Comparison of ENCODE assay signal across 10 mouse cellular contexts in the genomic region with DNA sequence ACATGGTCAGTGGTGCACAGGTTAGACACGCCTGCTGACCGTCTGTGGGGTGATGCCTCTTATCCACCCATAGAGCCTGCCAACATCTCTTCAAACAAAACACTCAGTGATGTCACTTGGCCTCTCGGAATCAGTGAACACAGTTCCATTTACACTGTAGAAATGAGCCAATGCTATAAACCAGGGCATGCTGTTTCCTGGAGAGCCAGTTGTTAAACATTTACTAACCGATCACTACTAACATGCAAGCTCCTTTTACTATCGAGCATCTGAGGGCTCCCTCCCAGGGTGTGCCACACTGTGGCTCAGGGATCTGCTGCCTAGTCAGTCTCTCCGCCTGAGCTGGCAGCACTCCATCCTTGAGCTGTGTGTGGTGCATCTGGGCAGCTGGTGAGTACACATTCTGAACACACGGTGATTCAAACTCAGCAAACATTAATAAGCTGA. TPM values are rescaled to one million over a fixed set of nuclear protein-coding genes. Genes with fewer than 3 reads are reported as not detected.
DNase-seq lines count a peak whose midpoint lies in the region; ATAC-seq and TF ChIP-seq lines count a peak whose summit lies in the region.
"Had no signal": no experiment of that assay in that cellular context is flagged by ENCODE, and none has a peak within 500 bp of the region (broad histone marks: within the 10 kb centered on the region; RNA-seq: fewer than 3 reads in every experiment).

No protein-coding gene starts in this region.

- no peak overlapping the region for H3K9ac ChIP-seq in forebrain, embryonic 15.5 days (replicated peaks)
- no peak overlapping the region for H3K9ac ChIP-seq in forebrain, postnatal 0 days
- no peak overlapping the region for H3K9ac ChIP-seq in kidney, embryonic 16.5 days (replicated peaks; ENCODE audit: low read length)
- H3K9ac ChIP-seq in midbrain, embryonic 13.5 days (replicated peaks): no peak overlapping the region
- H3K9ac ChIP-seq in heart, embryonic 11.5 days (ENCODE audit: low read depth, low read length): no peak overlapping the region
- H3K9ac ChIP-seq: embryonic facial prominence, embryonic 12.5 days; limb, embryonic 15.5 days had no signal

- no peak overlapping the region for H3K4me3 ChIP-seq in forebrain, embryonic 15.5 days
- H3K4me3 ChIP-seq in forebrain, embryonic 10.5 days: no peak overlapping the region
- no peak overlapping the region for H3K4me3 ChIP-seq in forebrain, postnatal 0 days (ENCODE audit: low read depth, low read length)
- no peak overlapping the region for H3K4me3 ChIP-seq in kidney, embryonic 16.5 days (ENCODE audit: low read length)
- H3K4me3 ChIP-seq in midbrain, embryonic 13.5 days (replicated peaks): no peak overlapping the region
- no peak overlapping the region for H3K4me3 ChIP-seq in heart, embryonic 11.5 days (ENCODE audit: low read depth, low read length)
- H3K4me3 ChIP-seq: embryonic facial prominence, embryonic 12.5 days; limb, embryonic 15.5 days had no signal

- H3K9me3 ChIP-seq in forebrain, embryonic 15.5 days: no peaks in the 10 kb centered on the region
- no peaks in the 10 kb centered on the region for H3K9me3 ChIP-seq in forebrain, embryonic 10.5 days
- no peaks in the 10 kb centered on the region for H3K9me3 ChIP-seq in forebrain, postnatal 0 days (ENCODE audit: low read length)
- H3K9me3 ChIP-seq in kidney, embryonic 16.5 days (ENCODE audit: low read length): no peaks in the 10 kb centered on the region
- no peaks in the 10 kb centered on the region for H3K9me3 ChIP-seq in midbrain, embryonic 13.5 days
- H3K9me3 ChIP-seq in heart, embryonic 11.5 days (replicated peaks; ENCODE audit: control insufficient read depth, low read length): no peaks in the 10 kb centered on the region
- H3K9me3 ChIP-seq: embryonic facial prominence, embryonic 12.5 days; limb, embryonic 15.5 days had no signal

- TF ChIP-seq CTCF in forebrain, postnatal 0 days (IDR thresholded peaks at IDR 0.05; ENCODE audit: low read depth): no peak

- H3K4me2 ChIP-seq in forebrain, embryonic 15.5 days (replicated peaks): no peak overlapping the region
- H3K4me2 ChIP-seq in forebrain, postnatal 0 days (ENCODE audit: low read depth): no peak overlapping the region
- H3K4me2 ChIP-seq in kidney, embryonic 16.5 days (replicated peaks; ENCODE audit: low read depth, low read length): no peak overlapping the region
- no peak overlapping the region for H3K4me2 ChIP-seq in midbrain, embryonic 13.5 days (replicated peaks)
- H3K4me2 ChIP-seq in heart, embryonic 11.5 days: no peak overlapping the region
- H3K4me2 ChIP-seq: embryonic facial prominence, embryonic 12.5 days; limb, embryonic 15.5 days had no signal

- H3K36me3 ChIP-seq in forebrain, embryonic 15.5 days: no peaks in the 10 kb centered on the region
- H3K36me3 ChIP-seq in forebrain, embryonic 10.5 days (replicated peaks): no peaks in the 10 kb centered on the region
- H3K36me3 ChIP-seq in forebrain, postnatal 0 days (ENCODE audit: insufficient read depth): no peaks in the 10 kb centered on the region
- no peaks in the 10 kb centered on the region for H3K36me3 ChIP-seq in kidney, embryonic 16.5 days (ENCODE audit: insufficient read depth, low read length)
- H3K36me3 ChIP-seq in midbrain, embryonic 13.5 days: no peaks in the 10 kb centered on the region
- no peaks in the 10 kb centered on the region for H3K36me3 ChIP-seq in heart, embryonic 11.5 days (ENCODE audit: control insufficient read depth, insufficient read depth, low read length)
- H3K36me3 ChIP-seq: embryonic facial prominence, embryonic 12.5 days; limb, embryonic 15.5 days had no signal

- ATAC-seq in forebrain, embryonic 15.5 days (replicated peaks): 0 out of 2 replicates have a peak, but pooled peaks have one; percentile 43
- peak; percentile 55 for ATAC-seq in forebrain, postnatal 0 days
- peak; percentile 93 for ATAC-seq in kidney, embryonic 16.5 days (ENCODE audit: low FRiP score, low TSS enrichment)
- ATAC-seq in midbrain, embryonic 13.5 days: peak; percentile 79
- ATAC-seq in heart, embryonic 11.5 days (replicated peaks; ENCODE audit: insufficient number of reproducible peaks, low FRiP score, low TSS enrichment): no peak

- DNase-seq in forebrain, embryonic 10.5 days (ENCODE audit: extremely low spot score, low spot score): no peak
- DNase-seq in forebrain, postnatal 0 days: peak; percentile 30
- no peak for DNase-seq in thymus, postnatal 10 days (ENCODE audit: low spot score in 2 of 2)
- DNase-seq in heart, adult 18-20 months: no peak

- H3K4me1 ChIP-seq in forebrain, embryonic 15.5 days: no peaks in the 10 kb centered on the region
- no peaks in the 10 kb centered on the region for H3K4me1 ChIP-seq in forebrain, embryonic 10.5 days
- H3K4me1 ChIP-seq in forebrain, postnatal 0 days (ENCODE audit: insufficient read depth): no peaks in the 10 kb centered on the region
- no peaks in the 10 kb centered on the region for H3K4me1 ChIP-seq in kidney, embryonic 16.5 days (ENCODE audit: insufficient read depth, low read length)
- no peaks in the 10 kb centered on the region for H3K4me1 ChIP-seq in midbrain, embryonic 13.5 days (replicated peaks)
- no peaks in the 10 kb centered on the region for H3K4me1 ChIP-seq in heart, embryonic 11.5 days (ENCODE audit: control insufficient read depth, insufficient read depth, low read length)
- H3K4me1 ChIP-seq: embryonic facial prominence, embryonic 12.5 days had no signal

- H3K27me3 ChIP-seq in forebrain, embryonic 15.5 days: no peaks in the 10 kb centered on the region; the same call in 1 of the 2 replicates
- H3K27me3 ChIP-seq in forebrain, embryonic 10.5 days (ENCODE audit: poor library complexity, severe bottlenecking): peaks cover 32% of the 10 kb centered on the region
- no peaks in the 10 kb centered on the region for H3K27me3 ChIP-seq in forebrain, postnatal 0 days (ENCODE audit: insufficient read depth, low read length)
- H3K27me3 ChIP-seq in kidney, embryonic 16.5 days (ENCODE audit: insufficient read depth, low read length): no peaks in the 10 kb centered on the region
- no peaks in the 10 kb centered on the region for H3K27me3 ChIP-seq in midbrain, embryonic 13.5 days
- H3K27me3 ChIP-seq in heart, embryonic 11.5 days (ENCODE audit: control insufficient read depth, insufficient read depth, low read length): no peaks in the 10 kb centered on the region
- H3K27me3 ChIP-seq: embryonic facial prominence, embryonic 12.5 days had no signal

- WGBS in forebrain, embryonic 15.5 days: 66% methylated on average over 7 of the region's 7 CpGs
- 88% methylated on average over 7 of the region's 7 CpGs for WGBS in forebrain, embryonic 10.5 days
- WGBS in forebrain, postnatal 0 days: 53% methylated on average over 7 of the region's 7 CpGs
- 56% methylated on average over 7 of the region's 7 CpGs for WGBS in kidney, embryonic 16.5 days
- 79% methylated on average over 7 of the region's 7 CpGs for WGBS in midbrain, embryonic 13.5 days
- 75% methylated on average over 7 of the region's 7 CpGs for WGBS in heart, embryonic 11.5 days (ENCODE audit: insufficient replicate concordance)

- no peak overlapping the region for H3K27ac ChIP-seq in forebrain, embryonic 15.5 days (replicated peaks)
- no peak overlapping the region for H3K27ac ChIP-seq in forebrain, embryonic 10.5 days
- no peak overlapping the region for H3K27ac ChIP-seq in forebrain, postnatal 0 days (ENCODE audit: low read depth, low read length)
- no peak overlapping the region for H3K27ac ChIP-seq in kidney, embryonic 16.5 days (ENCODE audit: low read length)
- H3K27ac ChIP-seq in midbrain, embryonic 13.5 days: peak overlapping the region; percentile 19; the same call in 1 of the 2 replicates
- no peak overlapping the region for H3K27ac ChIP-seq in heart, embryonic 11.5 days (ENCODE audit: low read depth, low read length)
- H3K27ac ChIP-seq: embryonic facial prominence, embryonic 12.5 days; limb, embryonic 15.5 days had no signal

RNA-seq across cellular contexts. Expression of gene En1, which starts 52.8 kb away (rescaled TPM):
- not detected in 2 replicates for polyA plus RNA-seq in forebrain, embryonic 15.5 days (2015; fragmentation: Nextera tagmentation; extraction: Ambion mirVana)
- polyA plus RNA-seq in forebrain, embryonic 10.5 days (2016; fragmentation: Nextera tagmentation; extraction: Ambion mirVana): 0.10 TPM in 2 replicates
- total RNA-seq in forebrain, postnatal 0 days (2014; rRNA removed): 0.29 and 0.92 TPM in 2 replicates
- polyA plus RNA-seq in forebrain, postnatal 0 days (2015; fragmentation: Nextera tagmentation; extraction: Ambion mirVana): 0.05 and 0.18 TPM in 2 replicates
- 0.06 TPM in 1 of 2 replicates, not detected in the other for polyA plus RNA-seq in kidney, embryonic 16.5 days (2015; fragmentation: Nextera tagmentation; extraction: Ambion mirVana)
- polyA plus RNA-seq in midbrain, embryonic 13.5 days (2015; fragmentation: Nextera tagmentation; extraction: Ambion mirVana): 9.0 and 13.6 TPM in 2 replicates
- not detected for total RNA-seq in heart, adult 18-20 months (2021)
- polyA plus RNA-seq in heart, embryonic 11.5 days (2014; fragmentation: Nextera tagmentation; extraction: Ambion mirVana): not detected in 2 replicates
